Mouse (Mus musculus): ENCODE data around the gene Ceacam18. TPM values are rescaled to one million over a fixed set of nuclear protein-coding genes. Genes with fewer than 3 reads are reported as not detected.
"Not testable (repeated sequence)": the region's sequence is repeated elsewhere in the genome, so short reads cannot be mapped to it uniquely, and the experiment has no call there.

The Ceacam18 gene
- polyA plus RNA-seq, 1 experiment from 2014 or later: not detected

DNA sequence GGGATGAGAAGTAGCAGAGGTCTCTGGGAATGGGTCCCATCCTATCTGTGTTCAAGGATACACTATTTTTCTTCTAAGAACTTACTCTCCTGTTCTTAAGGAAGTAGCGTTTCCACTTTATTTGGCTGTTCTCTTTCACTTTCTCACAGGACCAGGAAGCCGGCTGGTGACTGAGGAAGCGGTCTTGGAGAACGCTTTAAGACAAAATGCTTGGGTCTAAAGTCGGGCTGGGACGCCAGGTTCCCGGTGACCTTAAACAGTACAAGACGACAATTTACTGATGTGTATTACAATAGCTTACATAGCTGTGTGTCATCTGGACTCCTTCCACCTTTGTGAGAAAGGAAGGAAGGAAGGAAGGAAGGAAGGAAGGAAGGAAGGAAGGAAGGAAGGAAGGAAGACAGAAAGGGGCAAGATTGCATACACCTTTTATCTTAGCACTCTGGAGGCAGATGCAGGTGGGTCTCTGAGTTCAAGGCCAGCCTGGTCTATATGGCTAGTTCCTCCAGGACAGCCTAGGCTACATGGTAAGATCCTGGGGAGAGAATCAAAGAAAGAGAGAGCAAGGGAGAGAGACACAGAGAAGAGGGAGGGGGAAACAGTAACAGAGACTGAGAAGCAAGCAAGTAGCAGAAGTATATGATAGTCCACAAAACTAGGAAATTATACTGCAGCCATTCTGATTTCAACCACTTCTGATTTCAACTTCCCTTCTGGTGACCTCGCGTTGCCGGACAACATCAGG lies 36.7 kb downstream of the Ceacam18 start:
- Histone ChIP-seq H3K9ac (peak overlapping the region; percentile 45), H3K4me1 (replicated peaks) (peaks cover 13% of the 10 kb centered on the region), H3K4me3 (peak overlapping the region; percentile 72), H3K27me3 (no peaks in the 10 kb centered on the region), H3K36me3 (peaks cover 22% of the 10 kb centered on the region), H3K9me3 (no peaks in the 10 kb centered on the region), H3K4me2 (peak overlapping the region; percentile 83), H3K27ac (replicated peaks) (no peak overlapping the region)
- peak; percentile 55 for ATAC-seq (ENCODE audit: low read depth)
- 67% methylated on average over 11 of the region's 11 CpGs for WGBS

DNA sequence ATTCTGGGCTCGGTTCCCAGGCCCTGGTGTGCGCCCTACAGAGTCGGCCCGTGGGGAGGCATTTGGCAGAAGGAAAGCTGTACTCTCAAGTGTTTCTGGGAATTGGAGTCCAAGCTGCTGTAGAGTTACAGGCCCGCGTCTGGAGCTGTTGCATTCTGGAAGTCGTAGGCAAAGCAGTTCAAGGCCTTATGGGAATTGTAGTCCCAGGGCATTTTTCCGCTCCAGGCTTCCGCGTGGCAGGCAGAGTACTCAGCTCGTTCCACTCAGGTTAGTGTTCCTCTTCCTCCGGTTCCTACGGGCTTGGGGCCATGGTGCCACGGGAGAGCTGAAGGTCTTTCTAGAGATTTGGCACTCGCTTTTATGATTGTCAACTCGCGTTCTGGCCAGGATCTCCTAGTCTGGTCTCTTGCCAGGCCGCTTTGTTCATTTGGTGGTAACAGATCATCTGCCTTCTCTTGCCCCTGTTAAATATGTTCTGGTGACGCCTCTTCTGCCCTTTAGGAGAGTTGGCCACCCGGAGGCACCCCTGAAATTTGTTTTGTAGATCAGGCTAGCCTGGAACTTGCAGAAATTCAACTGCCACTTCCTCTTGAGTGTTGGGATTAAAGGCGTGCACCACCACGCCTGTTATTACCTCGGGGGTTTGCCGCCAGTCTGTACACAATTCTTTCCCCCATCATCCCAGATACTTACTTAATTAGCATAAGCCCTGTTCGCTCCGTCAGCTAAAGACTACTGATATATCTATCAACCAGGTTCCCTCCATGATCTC lies 37.5 kb downstream of the Ceacam18 start, which contains the start of gene Ctu1:
Gene Ctu1, plus strand, starts transcription at position 208 of the 772 bp plus-strand sequence.
- no peaks in the 10 kb centered on the region for H3K27me3 ChIP-seq
- peak; percentile 96 for ATAC-seq (ENCODE audit: low read depth)
- WGBS: under 1% methylated on average over 26 of the region's 26 CpGs
- peaks cover 13% of the 10 kb centered on the region for H3K4me1 ChIP-seq (replicated peaks)
- H3K9ac ChIP-seq: peak within 1 kb of the TSS; percentile 83
- peak within 1 kb of the TSS; percentile 72 for H3K4me3 ChIP-seq
- peak within 1 kb of the TSS; percentile 83 for H3K4me2 ChIP-seq
- H3K9me3 ChIP-seq: no peaks in the 10 kb centered on the region
- peaks cover 30% of the 10 kb centered on the region for H3K36me3 ChIP-seq
- peak within 1 kb of the TSS; percentile 29 for H3K27ac ChIP-seq (replicated peaks)

DNA sequence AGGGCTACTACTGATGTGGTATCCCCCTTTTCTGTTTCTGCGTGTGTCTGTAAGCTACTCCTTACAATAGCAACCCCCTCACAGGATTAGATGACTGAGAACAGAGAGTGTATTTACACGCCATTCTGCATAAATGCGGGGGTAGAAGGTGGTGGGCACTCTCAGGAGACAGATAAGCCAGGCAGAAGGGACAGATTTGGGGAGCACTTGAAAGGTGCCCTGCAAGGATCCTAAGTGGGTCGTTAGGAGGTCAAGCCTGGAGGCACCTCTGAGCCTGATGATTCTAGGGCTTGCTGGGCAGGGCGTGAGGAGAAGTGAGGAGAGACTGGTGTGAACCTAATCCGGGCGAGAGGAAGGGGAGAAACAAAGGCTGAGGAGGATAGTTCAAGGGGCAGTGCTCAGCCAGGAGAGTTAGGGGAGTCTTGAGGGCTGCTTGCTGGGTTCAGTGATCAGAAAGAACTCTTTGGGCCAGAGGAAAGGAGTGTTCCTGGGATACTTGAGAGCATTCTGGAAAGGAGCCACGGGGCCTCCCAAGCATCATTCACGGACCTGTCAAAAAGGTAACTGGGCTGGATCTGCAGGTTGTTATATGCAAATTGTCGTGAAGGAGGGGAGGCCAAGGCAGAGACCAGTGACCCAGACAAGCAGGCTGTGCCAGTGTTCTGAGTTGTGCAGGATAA lies 38.2 kb downstream of the Ceacam18 start:
- peaks cover 13% of the 10 kb centered on the region for H3K4me1 ChIP-seq (replicated peaks)
- ATAC-seq (ENCODE audit: low read depth): peak; percentile 32
- H3K4me2 ChIP-seq: peak overlapping the region; percentile 83
- peak overlapping the region; percentile 83 for H3K9ac ChIP-seq
- H3K36me3 ChIP-seq: peaks cover 37% of the 10 kb centered on the region
- 16% methylated on average over 10 of the region's 10 CpGs for WGBS
- peak overlapping the region; percentile 72 for H3K4me3 ChIP-seq
- H3K27ac ChIP-seq (replicated peaks): peak overlapping the region; percentile 29; the same call in 1 of the 2 replicates
- H3K27me3 ChIP-seq: no peaks in the 10 kb centered on the region
- no peaks in the 10 kb centered on the region for H3K9me3 ChIP-seq

DNA sequence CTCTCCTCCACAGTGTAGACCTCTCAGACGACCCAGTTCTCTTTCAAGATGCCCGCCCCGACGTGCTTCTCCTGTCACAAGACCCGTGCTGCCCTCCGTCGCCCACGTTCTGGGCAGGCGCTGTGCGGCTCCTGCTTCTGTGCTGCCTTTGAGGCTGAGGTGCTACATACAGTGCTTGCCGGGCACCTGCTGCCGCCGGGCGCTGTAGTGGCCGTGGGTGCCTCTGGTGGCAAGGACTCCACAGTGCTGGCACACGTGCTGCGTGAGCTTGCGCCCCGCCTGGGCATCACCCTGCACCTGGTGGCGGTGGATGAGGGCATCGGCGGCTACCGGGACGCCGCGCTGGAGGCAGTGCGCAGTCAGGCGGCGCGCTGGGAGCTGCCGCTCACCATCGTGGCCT lies 40.6 kb downstream of the Ceacam18 start:
- no peaks in the 10 kb centered on the region for H3K9me3 ChIP-seq
- ATAC-seq (ENCODE audit: low read depth): no peak
- H3K9ac ChIP-seq: no peak overlapping the region
- H3K27ac ChIP-seq (replicated peaks): no peak overlapping the region
- no peak overlapping the region for H3K4me2 ChIP-seq
- no peak overlapping the region for H3K4me3 ChIP-seq
- no peaks in the 10 kb centered on the region for H3K27me3 ChIP-seq
- WGBS: 93% methylated on average over 32 of the region's 32 CpGs
- peaks cover 13% of the 10 kb centered on the region for H3K4me1 ChIP-seq (replicated peaks)
- H3K36me3 ChIP-seq: peaks cover 47% of the 10 kb centered on the region

DNA sequence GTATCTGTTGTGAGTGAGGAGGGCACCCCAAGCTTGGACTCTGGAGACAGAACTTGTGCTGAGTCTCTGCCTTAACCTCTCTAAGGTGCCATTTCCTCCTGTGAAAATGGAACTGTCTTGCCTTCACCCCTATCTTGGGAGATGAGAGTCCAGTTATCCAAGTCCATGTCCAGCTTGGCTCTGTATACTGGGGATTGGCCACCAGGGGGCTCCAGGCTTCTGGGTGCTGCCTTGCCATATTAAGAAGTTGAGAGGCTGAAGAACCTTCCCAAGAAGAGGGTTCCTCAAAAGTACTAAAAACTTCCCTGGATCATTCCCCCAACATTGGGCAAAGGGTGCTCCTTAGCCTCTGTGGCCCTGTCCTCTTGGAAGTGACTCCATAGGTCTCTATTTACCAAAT lies 44.0 kb downstream of the Ceacam18 start:
- Histone ChIP-seq H3K27me3 (no peaks in the 10 kb centered on the region), H3K9ac (no peak overlapping the region), H3K4me2 (no peak overlapping the region), H3K4me3 (no peak overlapping the region), H3K27ac (replicated peaks) (no peak overlapping the region), H3K4me1 (replicated peaks) (no peaks in the 10 kb centered on the region), H3K9me3 (no peaks in the 10 kb centered on the region), H3K36me3 (peaks cover 47% of the 10 kb centered on the region)
- no peak for ATAC-seq (ENCODE audit: low read depth)

DNA sequence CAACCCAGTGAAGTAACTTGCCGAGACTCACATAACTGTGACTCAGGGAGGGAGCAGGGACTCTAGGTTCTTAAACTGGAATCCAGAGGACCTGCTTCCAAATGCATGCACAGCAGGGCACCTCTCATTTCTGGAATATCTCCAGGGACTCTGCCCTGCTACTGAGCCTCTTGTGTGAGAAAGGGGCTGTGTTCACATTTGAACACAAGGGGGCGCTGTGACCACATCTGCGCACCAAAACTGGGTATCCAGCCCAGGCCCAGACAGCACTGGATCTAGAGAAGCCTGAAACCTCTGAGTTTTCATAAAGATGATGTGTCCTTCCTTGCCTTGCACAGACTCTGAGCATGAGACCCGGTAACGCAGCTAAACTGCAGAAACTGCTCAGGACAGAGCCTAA lies 46.5 kb downstream of the Ceacam18 start:
- Histone ChIP-seq H3K9me3 (no peaks in the 10 kb centered on the region), H3K4me3 (no peak overlapping the region), H3K36me3 (peaks cover 27% of the 10 kb centered on the region), H3K27me3 (no peaks in the 10 kb centered on the region), H3K27ac (replicated peaks) (no peak overlapping the region), H3K4me1 (replicated peaks) (no peaks in the 10 kb centered on the region), H3K9ac (no peak overlapping the region), H3K4me2 (no peak overlapping the region)
- ATAC-seq (ENCODE audit: low read depth): 0 out of 2 replicates have a peak, but pooled peaks have one; percentile 9
- WGBS: 18% methylated on average over 5 of the region's 5 CpGs

DNA sequence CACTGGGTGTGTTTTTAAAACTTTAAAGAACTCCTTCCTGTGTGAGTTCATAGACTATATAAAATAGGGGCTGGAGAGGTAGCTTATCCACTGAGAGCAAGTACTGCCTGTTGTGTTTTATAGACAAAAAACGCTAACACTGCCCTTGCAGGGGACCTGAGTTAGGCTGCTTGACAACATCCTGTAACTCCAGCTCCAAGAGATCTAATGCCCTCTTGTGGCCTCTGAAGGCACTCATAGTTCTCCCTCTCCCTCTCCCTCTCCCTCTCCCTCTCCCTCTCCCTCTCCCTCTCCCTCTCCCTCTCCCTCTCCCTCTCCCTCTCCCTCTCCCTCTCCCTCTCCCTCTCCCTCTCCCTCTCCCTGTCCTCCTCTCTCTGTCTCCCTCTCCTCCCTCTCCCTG lies 48.0 kb downstream of the Ceacam18 start:
- not testable (repeated sequence) for H3K4me1 ChIP-seq (replicated peaks); H3K27ac ChIP-seq (replicated peaks); H3K9ac ChIP-seq; H3K4me2 ChIP-seq; H3K9me3 ChIP-seq; H3K27me3 ChIP-seq; ATAC-seq (ENCODE audit: low read depth); H3K4me3 ChIP-seq
- WGBS: 17% methylated on average over 1 of the region's 1 CpGs
- H3K36me3 ChIP-seq: peaks cover 12% of the 10 kb centered on the region

DNA sequence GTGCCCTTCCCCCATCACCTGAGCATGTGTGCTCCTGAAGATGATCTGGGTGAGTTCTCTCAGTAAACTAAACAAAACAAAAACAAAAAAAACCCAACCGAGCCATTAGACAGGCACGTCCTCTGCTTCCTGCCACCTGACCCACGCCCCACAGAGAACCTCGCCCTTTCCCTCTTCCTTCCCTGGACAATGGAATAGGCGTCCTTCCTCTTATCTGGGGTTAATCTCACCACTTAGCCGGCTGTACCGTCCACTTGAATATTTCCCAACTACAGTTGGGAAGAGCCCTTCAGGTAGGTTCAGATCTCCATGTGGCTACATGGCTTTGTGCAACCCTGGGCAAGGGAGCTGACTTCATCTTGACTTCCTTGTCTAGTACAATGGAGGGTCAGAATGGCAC lies 50.6 kb downstream of the Ceacam18 start:
- no peaks in the 10 kb centered on the region for H3K9me3 ChIP-seq
- H3K27ac ChIP-seq (replicated peaks): no peak overlapping the region
- H3K4me3 ChIP-seq: no peak overlapping the region
- H3K4me1 ChIP-seq (replicated peaks): no peaks in the 10 kb centered on the region
- no peak overlapping the region for H3K4me2 ChIP-seq
- H3K27me3 ChIP-seq: no peaks in the 10 kb centered on the region
- ATAC-seq (ENCODE audit: low read depth): no peak
- WGBS: 86% methylated on average over 7 of the region's 7 CpGs
- H3K9ac ChIP-seq: no peak overlapping the region
- H3K36me3 ChIP-seq: no peaks in the 10 kb centered on the region

DNA sequence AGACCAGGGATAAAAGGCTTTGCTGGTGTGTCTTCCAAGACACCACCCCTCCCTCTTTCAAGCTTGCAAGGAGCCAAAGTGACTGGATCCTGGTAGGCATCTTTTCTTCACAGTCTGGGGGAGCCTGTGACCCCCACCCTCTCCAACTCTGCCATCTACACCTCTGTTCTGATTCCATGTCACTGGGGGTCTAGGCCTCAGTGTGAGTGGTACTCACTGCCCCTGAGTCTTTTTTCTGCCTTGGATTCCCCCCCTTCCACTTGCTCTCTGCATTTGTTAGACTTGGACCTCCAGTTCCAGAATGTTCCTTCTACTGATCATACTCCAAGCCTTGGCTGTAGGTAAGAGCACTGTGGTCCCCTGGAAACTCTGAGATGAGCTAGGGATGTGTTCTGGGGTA lies 55.6 kb downstream of the Ceacam18 start, which contains the start of gene Klk14:
Gene Klk14, plus strand, starts transcription at position 301 of the 400 bp plus-strand sequence.
- no peak for ATAC-seq (ENCODE audit: low read depth)
- H3K27me3 ChIP-seq: no peaks in the 10 kb centered on the region
- no peaks in the 10 kb centered on the region for H3K36me3 ChIP-seq
- H3K4me1 ChIP-seq (replicated peaks): no peaks in the 10 kb centered on the region
- no peaks in the 10 kb centered on the region for H3K9me3 ChIP-seq
- no peak within 1 kb of the TSS for H3K27ac ChIP-seq (replicated peaks)
- no peak within 1 kb of the TSS for H3K9ac ChIP-seq
- no peak within 1 kb of the TSS for H3K4me3 ChIP-seq
- no peak within 1 kb of the TSS for H3K4me2 ChIP-seq

Other genes starting within 250 kb of the Ceacam18 start
- gene Siglecg, start 226.5 kb upstream of the Ceacam18 start, polyA plus RNA-seq (2015; fragmentation: Nextera tagmentation; extraction: Ambion mirVana): 0.21 TPM in 1 of 2 replicates, not detected in the other
- not detected in 2 replicates for gene Lim2, start 207.0 kb upstream of the Ceacam18 start, polyA plus RNA-seq (2015; fragmentation: Nextera tagmentation; extraction: Ambion mirVana)
- not detected in 2 replicates for gene Nkg7, start 197.6 kb upstream of the Ceacam18 start, polyA plus RNA-seq (2015; fragmentation: Nextera tagmentation; extraction: Ambion mirVana)
- not detected in 2 replicates for gene Cldnd2, start 193.9 kb upstream of the Ceacam18 start, polyA plus RNA-seq (2015; fragmentation: Nextera tagmentation; extraction: Ambion mirVana)
- gene Etfb, start 190.6 kb upstream of the Ceacam18 start, polyA plus RNA-seq (2015; fragmentation: Nextera tagmentation; extraction: Ambion mirVana): 148 and 170 TPM in 2 replicates
- gene Gm45233, start 190.6 kb upstream of the Ceacam18 start, polyA plus RNA-seq (2015; fragmentation: Nextera tagmentation; extraction: Ambion mirVana): 0.40 TPM in 1 of 2 replicates, not detected in the other
- gene Vsig10l, start 171.6 kb upstream of the Ceacam18 start, polyA plus RNA-seq (2015; fragmentation: Nextera tagmentation; extraction: Ambion mirVana): 8.1 and 9.6 TPM in 2 replicates
- gene Iglon5, start 144.6 kb upstream of the Ceacam18 start, polyA plus RNA-seq (2015; fragmentation: Nextera tagmentation; extraction: Ambion mirVana): 8.6 TPM in 2 replicates
- gene 4931406B18Rik, start 128.8 kb upstream of the Ceacam18 start, polyA plus RNA-seq (2015; fragmentation: Nextera tagmentation; extraction: Ambion mirVana): not detected in 2 replicates
- 1.5 and 1.6 TPM in 2 replicates for gene Cd33, start 90.3 kb upstream of the Ceacam18 start, polyA plus RNA-seq (2015; fragmentation: Nextera tagmentation; extraction: Ambion mirVana)
- gene Zfp658, start 72.5 kb upstream of the Ceacam18 start, polyA plus RNA-seq (2015; fragmentation: Nextera tagmentation; extraction: Ambion mirVana): 8.2 and 9.5 TPM in 2 replicates
- gene Zfp719, start 55.1 kb upstream of the Ceacam18 start, polyA plus RNA-seq (2015; fragmentation: Nextera tagmentation; extraction: Ambion mirVana): 13.9 and 14.7 TPM in 2 replicates
- 0.29 and 0.32 TPM in 2 replicates for gene Zfp819, start 27.5 kb upstream of the Ceacam18 start, polyA plus RNA-seq (2015; fragmentation: Nextera tagmentation; extraction: Ambion mirVana)
- gene Siglece, start 25.5 kb downstream of the Ceacam18 start, polyA plus RNA-seq (2015; fragmentation: Nextera tagmentation; extraction: Ambion mirVana): 0.41 TPM in 1 of 2 replicates, not detected in the other
- gene Ctu1, start 37.3 kb downstream of the Ceacam18 start, polyA plus RNA-seq (2015; fragmentation: Nextera tagmentation; extraction: Ambion mirVana): 20.1 and 21.1 TPM in 2 replicates
- gene Klk14, start 55.7 kb downstream of the Ceacam18 start, polyA plus RNA-seq (2015; fragmentation: Nextera tagmentation; extraction: Ambion mirVana): not detected in 2 replicates
- not detected in 2 replicates for gene Klk13, start 77.9 kb downstream of the Ceacam18 start, polyA plus RNA-seq (2015; fragmentation: Nextera tagmentation; extraction: Ambion mirVana)
- gene Klk12, start 134.2 kb downstream of the Ceacam18 start, polyA plus RNA-seq (2015; fragmentation: Nextera tagmentation; extraction: Ambion mirVana): not detected in 2 replicates
- not detected in 2 replicates for gene Klk11, start 139.9 kb downstream of the Ceacam18 start, polyA plus RNA-seq (2015; fragmentation: Nextera tagmentation; extraction: Ambion mirVana)
- not detected in 2 replicates for gene Klk10, start 146.3 kb downstream of the Ceacam18 start, polyA plus RNA-seq (2015; fragmentation: Nextera tagmentation; extraction: Ambion mirVana)
- not detected in 2 replicates for gene Klk9, start 157.2 kb downstream of the Ceacam18 start, polyA plus RNA-seq (2015; fragmentation: Nextera tagmentation; extraction: Ambion mirVana)
- 8.0 and 8.3 TPM in 2 replicates for gene Klk8, start 162.9 kb downstream of the Ceacam18 start, polyA plus RNA-seq (2015; fragmentation: Nextera tagmentation; extraction: Ambion mirVana)
- not detected in 2 replicates for gene Klk7, start 176.6 kb downstream of the Ceacam18 start, polyA plus RNA-seq (2015; fragmentation: Nextera tagmentation; extraction: Ambion mirVana)
- not detected in 2 replicates for gene Klk6, start 189.8 kb downstream of the Ceacam18 start, polyA plus RNA-seq (2015; fragmentation: Nextera tagmentation; extraction: Ambion mirVana)
- gene Klk5, start 207.3 kb downstream of the Ceacam18 start, polyA plus RNA-seq (2015; fragmentation: Nextera tagmentation; extraction: Ambion mirVana): not detected in 2 replicates
- 0.31 TPM in 1 of 2 replicates, not detected in the other for gene Klk4, start 246.5 kb downstream of the Ceacam18 start, polyA plus RNA-seq (2015; fragmentation: Nextera tagmentation; extraction: Ambion mirVana)

All from neural tube, embryonic 13.5 days (tissue).